Comparison of ENCODE assay signal across 9 mouse cellular contexts in the genomic region with DNA sequence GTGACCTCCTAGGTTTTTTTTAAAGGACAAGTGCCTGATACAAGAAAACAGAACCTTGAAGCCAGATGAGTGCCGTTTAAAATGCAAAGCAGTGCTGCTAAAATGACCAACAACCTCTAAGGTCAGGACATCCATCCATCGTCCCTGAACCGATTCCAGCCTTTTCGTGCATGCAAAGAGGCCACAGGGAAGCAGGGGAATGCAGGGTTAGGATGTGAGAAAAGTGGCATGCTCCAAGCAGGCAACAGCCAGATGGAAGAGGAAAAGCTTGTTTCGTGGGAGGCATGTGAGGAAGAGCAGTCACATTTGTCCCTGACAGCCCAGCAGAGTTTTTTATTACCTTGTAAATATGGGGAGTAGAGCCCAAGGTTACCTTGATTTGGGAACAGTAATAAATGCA.
DNase-seq lines count a peak whose midpoint lies in the region; ATAC-seq and TF ChIP-seq lines count a peak whose summit lies in the region.
"Had no signal": no experiment of that assay in that cellular context is flagged by ENCODE, and none has a peak within 500 bp of the region (broad histone marks: within the 10 kb centered on the region; RNA-seq: fewer than 3 reads in every experiment).

No protein-coding gene starts in this region.

- no peaks in the 10 kb centered on the region for H3K36me3 ChIP-seq in heart, embryonic 15.5 days
- no peaks in the 10 kb centered on the region for H3K36me3 ChIP-seq in embryonic facial prominence, embryonic 15.5 days
- no peaks in the 10 kb centered on the region for H3K36me3 ChIP-seq in midbrain, embryonic 16.5 days (ENCODE audit: control insufficient read depth, insufficient read depth, low read length)
- H3K36me3 ChIP-seq in heart, embryonic 12.5 days = no peaks in the 10 kb centered on the region

- no peak overlapping the region for H3K4me3 ChIP-seq in heart, embryonic 15.5 days
- no peak overlapping the region for H3K4me3 ChIP-seq in embryonic facial prominence, embryonic 15.5 days (replicated peaks)
- no peak overlapping the region for H3K4me3 ChIP-seq in layer of hippocampus, adult 2 months
- H3K4me3 ChIP-seq in midbrain, embryonic 16.5 days (ENCODE audit: low read depth, low read length) = no peak overlapping the region
- H3K4me3 ChIP-seq in heart, embryonic 12.5 days = no peak overlapping the region

- no peaks in the 10 kb centered on the region for H3K27me3 ChIP-seq in heart, embryonic 15.5 days
- no peaks in the 10 kb centered on the region for H3K27me3 ChIP-seq in embryonic facial prominence, embryonic 15.5 days
- no peaks in the 10 kb centered on the region for H3K27me3 ChIP-seq in midbrain, embryonic 16.5 days (ENCODE audit: control insufficient read depth, insufficient read depth, low read depth, low read length)
- peaks cover 11% of the 10 kb centered on the region; the same call in 1 of the 2 replicates for H3K27me3 ChIP-seq in heart, embryonic 12.5 days (replicated peaks)

- no peak for TF ChIP-seq CTCF in layer of hippocampus, adult 2 months (conservative IDR thresholded peaks at IDR 0.05)

- intact Hi-C loops in heart, postnatal 14 days (cut with DNase I) = no loop called here

- H3K4me2 ChIP-seq in heart, embryonic 15.5 days = peak overlapping the region; percentile 96; the same call in 1 of the 2 replicates
- peak overlapping the region; percentile 79; the same call in 1 of the 2 replicates for H3K4me2 ChIP-seq in embryonic facial prominence, embryonic 15.5 days (replicated peaks)
- peak overlapping the region; percentile 77; the same call in 1 of the 2 replicates for H3K4me2 ChIP-seq in midbrain, embryonic 16.5 days (ENCODE audit: low read length)
- no peak overlapping the region for H3K4me2 ChIP-seq in heart, embryonic 12.5 days

- no peak for DNase-seq in heart, postnatal 14 days
- DNase-seq in layer of hippocampus, adult 2 months (ENCODE audit: low spot score in 2 of 2) = peak in 1 of 2 experiments; percentile 29
- DNase-seq in Muller cell, postnatal 12 days (ENCODE audit: inconsistent ontology term) = no peak
- no peak for DNase-seq in spleen, postnatal 14 days (ENCODE audit: low spot score in 2 of 2)

- ATAC-seq in heart, embryonic 15.5 days (replicated peaks; ENCODE audit: insufficient number of reproducible peaks, insufficient read depth, low FRiP score, low read depth) = no peak
- no peak for ATAC-seq in embryonic facial prominence, embryonic 15.5 days (ENCODE audit: insufficient number of reproducible peaks, low FRiP score, low TSS enrichment, low read depth)
- no peak for ATAC-seq in midbrain, embryonic 16.5 days
- ATAC-seq in heart, embryonic 12.5 days (ENCODE audit: insufficient number of reproducible peaks, low FRiP score) = no peak

- 35% methylated on average over 5 of the region's 5 CpGs for WGBS in heart, embryonic 15.5 days
- 34% methylated on average over 5 of the region's 5 CpGs for WGBS in embryonic facial prominence, embryonic 15.5 days
- 24% methylated on average over 5 of the region's 5 CpGs for WGBS in midbrain, embryonic 16.5 days
- WGBS in heart, embryonic 12.5 days = 40% methylated on average over 5 of the region's 5 CpGs

- H3K27ac ChIP-seq in heart, embryonic 15.5 days = no peak overlapping the region
- H3K27ac ChIP-seq in embryonic facial prominence, embryonic 15.5 days (replicated peaks) = no peak overlapping the region
- peak overlapping the region; percentile 87 for H3K27ac ChIP-seq in layer of hippocampus, adult 2 months
- H3K27ac ChIP-seq in midbrain, embryonic 16.5 days (ENCODE audit: low read length) = peak overlapping the region; percentile 86
- no peak overlapping the region for H3K27ac ChIP-seq in heart, embryonic 12.5 days (ENCODE audit: poor library complexity, severe bottlenecking)
- H3K27ac ChIP-seq: macrophage had no signal

- H3K4me1 ChIP-seq in heart, embryonic 15.5 days (replicated peaks) = peaks cover 10% of the 10 kb centered on the region
- H3K4me1 ChIP-seq in embryonic facial prominence, embryonic 15.5 days = peaks cover 6% of the 10 kb centered on the region; the same call in 1 of the 2 replicates
- H3K4me1 ChIP-seq in midbrain, embryonic 16.5 days (ENCODE audit: control insufficient read depth, insufficient read depth, low read length) = peaks cover 16% of the 10 kb centered on the region
- H3K4me1 ChIP-seq in heart, embryonic 12.5 days (replicated peaks) = peaks cover 3% of the 10 kb centered on the region; the same call in 1 of the 2 replicates

- H3K9me3 ChIP-seq in heart, embryonic 15.5 days (replicated peaks) = no peaks in the 10 kb centered on the region
- H3K9me3 ChIP-seq in embryonic facial prominence, embryonic 15.5 days (replicated peaks) = no peaks in the 10 kb centered on the region
- H3K9me3 ChIP-seq in midbrain, embryonic 16.5 days (replicated peaks; ENCODE audit: control insufficient read depth, low read length, poor library complexity, severe bottlenecking) = no peaks in the 10 kb centered on the region
- no peaks in the 10 kb centered on the region for H3K9me3 ChIP-seq in heart, embryonic 12.5 days (replicated peaks)

- no peak overlapping the region for H3K9ac ChIP-seq in heart, embryonic 15.5 days
- H3K9ac ChIP-seq in embryonic facial prominence, embryonic 15.5 days = no peak overlapping the region
- H3K9ac ChIP-seq in midbrain, embryonic 16.5 days (ENCODE audit: low read depth, low read length) = peak overlapping the region; percentile 79; the same call in 1 of the 2 replicates
- H3K9ac ChIP-seq in heart, embryonic 12.5 days = no peak overlapping the region

Comparison
In these comparisons a context has a peak if more than half of its experiments do, and no peak if none do; other contexts are left out.
1. H3K27ac ChIP-seq: peak in layer of hippocampus, adult 2 months (single experiment) and midbrain, embryonic 16.5 days (single experiment); none in heart, embryonic 15.5 days (single experiment), embryonic facial prominence, embryonic 15.5 days (single experiment) and heart, embryonic 12.5 days (single experiment).